Mouse (Mus musculus) MEL (cell line): ENCODE data around the gene Zfyve9.

ENCODE experiments used
- CTCF ChIP-seq, 3 experiments: IDR thresholded peaks in 2 of 3; conservative IDR thresholded peaks in 1 of 3; 2 replicates each; pipeline ENCODE4 v1.5.1; 2011 to 2012; ENCODE audit warnings: low read length in 3 of 3, low read depth in 2 of 3, mild to moderate bottlenecking in 2 of 3, improper control_type of control experiment in 1 of 3, inconsistent platforms in 1 of 3, mixed read lengths in 1 of 3, moderate library complexity in 1 of 3; ENCODE audit not compliant: control insufficient read depth in 1 of 3, insufficient read depth in 1 of 3, poor library complexity in 1 of 3, severe bottlenecking in 1 of 3
- EP300 ChIP-seq, 2 experiments: IDR thresholded peaks; 2 replicates each; pipeline ENCODE4 v1.6.1; 2011; ENCODE audit warnings: improper control_type of control experiment in 2 of 2, low read length in 2 of 2, low read depth in 1 of 2, mild to moderate bottlenecking in 1 of 2
- ETS1 ChIP-seq: IDR thresholded peaks from 2 replicates; pipeline ENCODE4 v1.6.1; 2012; ENCODE audit warnings: low read depth, mild to moderate bottlenecking, inconsistent platforms, low read length, improper control_type of control experiment, moderate library complexity
- GABPA ChIP-seq: IDR thresholded peaks from 2 replicates; pipeline ENCODE4 v1.6.1; 2012; ENCODE audit warnings: low read depth, mild to moderate bottlenecking, inconsistent platforms, low read length, improper control_type of control experiment, moderate library complexity
- GATA1 ChIP-seq: IDR thresholded peaks from 2 replicates; pipeline ENCODE4 v1.6.1; 2011; ENCODE audit warnings: low read depth, low read length, improper control_type of control experiment
- HCFC1 ChIP-seq: IDR thresholded peaks from 2 replicates; pipeline ENCODE4 v1.6.1; 2012; ENCODE audit warnings: low read depth, mild to moderate bottlenecking, inconsistent platforms, low read length, improper control_type of control experiment, moderate library complexity
- MAFK ChIP-seq: IDR thresholded peaks from 2 replicates; pipeline ENCODE4 v1.6.1; 2011; ENCODE audit warnings: low read depth, mild to moderate bottlenecking, low read length, improper control_type of control experiment, borderline replicate concordance
- MYC ChIP-seq: IDR thresholded peaks from 2 replicates; pipeline ENCODE4 v1.6.1; 2011; ENCODE audit warnings: low read depth, mild to moderate bottlenecking, low read length, improper control_type of control experiment, moderate library complexity
- POLR2A ChIP-seq, 2 experiments: IDR thresholded peaks; 2 replicates each; pipeline ENCODE4 v1.6.1; 2011 to 2012; ENCODE audit warnings: low read length in 2 of 2, mild to moderate bottlenecking in 2 of 2, control low read depth in 1 of 2, improper control_type of control experiment in 1 of 2, low read depth in 1 of 2, moderate library complexity in 1 of 2; ENCODE audit not compliant: control insufficient read depth in 1 of 2, insufficient read depth in 1 of 2, poor library complexity in 1 of 2
- TCF12 ChIP-seq: IDR thresholded peaks from 2 replicates; pipeline ENCODE4 v1.6.1; 2014; ENCODE audit warnings: low read depth, mild to moderate bottlenecking, inconsistent platforms, low read length, improper control_type of control experiment, moderate library complexity
- USF1 ChIP-seq: IDR thresholded peaks from 2 replicates; pipeline ENCODE4 v1.6.1; 2014; ENCODE audit warnings: low read depth, mild to moderate bottlenecking, inconsistent platforms, low read length, improper control_type of control experiment, moderate library complexity
- ZC3H11A ChIP-seq: IDR thresholded peaks from 2 replicates; pipeline ENCODE4 v1.6.1; 2012; ENCODE audit warnings: low read depth, mild to moderate bottlenecking, inconsistent platforms, low read length, improper control_type of control experiment
- ZMIZ1 ChIP-seq: IDR thresholded peaks from 2 replicates; pipeline ENCODE4 v1.6.1; 2012; ENCODE audit warnings: low read depth, mild to moderate bottlenecking, inconsistent platforms, low read length, improper control_type of control experiment, moderate library complexity

GRCm38 (mm10) chr4:108619165-108619564 lies 161.4 kb downstream of the Zfyve9 start:
- TF ChIP-seq CTCF (IDR thresholded peaks at IDR 0.05 in 2 of 3, conservative IDR thresholded peaks at IDR 0.05 in 1 of 3; ENCODE audit: control insufficient read depth in 1 of 3, insufficient read depth in 1 of 3, low read depth in 2 of 3, low read length in 3 of 3, poor library complexity in 1 of 3, severe bottlenecking in 1 of 3) (no peak), EP300 (IDR thresholded peaks at IDR 0.05; ENCODE audit: low read depth in 1 of 2, low read length in 2 of 2) (no peak), HCFC1 (no peak), MAFK (no peak), TCF12 (no peak), ZC3H11A (no peak), MYC (no peak; the same call in 1 of the 2 replicates), ZMIZ1 (no peak), GABPA (no peak), GATA1 (no peak), ETS1 (no peak), POLR2A (IDR thresholded peaks at IDR 0.05; ENCODE audit: control insufficient read depth in 1 of 2, insufficient read depth in 1 of 2, low read depth in 1 of 2, low read length in 2 of 2, poor library complexity in 1 of 2) (no peak), USF1 (no peak)
